Mouse (Mus musculus) kidney, embryonic 14.5 days (tissue): ENCODE results near the gene Frs3. TPM values are rescaled to one million over a fixed set of nuclear protein-coding genes. Genes with fewer than 3 reads are reported as not detected.

Experiments used
- ATAC-seq: fragments of 200-750 bp; cut with Nextera tagmentation; 2 replicates; pipeline ENCODE4 v1.8.0; 2017; ENCODE audit warnings: moderate number of reproducible peaks, mild to moderate bottlenecking, moderate TSS enrichment, moderate library complexity; ENCODE audit not compliant: low FRiP score, low TSS enrichment
- H3K27ac ChIP-seq: fragments of 300-500 bp; sonication (generic); 2 replicates; pipeline ENCODE4 v1.5.1; 2014; ENCODE audit warnings: low read depth, mild to moderate bottlenecking, low read length, moderate library complexity, mixed read lengths
- H3K27me3 ChIP-seq: fragments of 300-500 bp; sonication (generic); 2 replicates; pipeline ENCODE4 v1.6.1; 2014; ENCODE audit warnings: mild to moderate bottlenecking, low read length; ENCODE audit not compliant: control insufficient read depth, insufficient read depth
- H3K36me3 ChIP-seq: fragments of 300-500 bp; sonication (generic); 2 replicates; pipeline ENCODE4 v1.6.1; 2014; ENCODE audit warnings: low read length, mixed read lengths; ENCODE audit not compliant: control insufficient read depth, insufficient read depth
- H3K4me1 ChIP-seq: fragments of 300-500 bp; sonication (generic); 2 replicates; pipeline ENCODE4 v1.6.1; 2014; ENCODE audit warnings: low read length, mixed read lengths; ENCODE audit not compliant: control insufficient read depth, insufficient read depth
- H3K4me2 ChIP-seq: fragments of 300-500 bp; sonication (generic); replicated peaks from 2 replicates; pipeline ENCODE4 v1.6.1; 2014; ENCODE audit warnings: low read depth, mild to moderate bottlenecking, low read length
- H3K4me3 ChIP-seq: fragments of 300-500 bp; sonication (generic); 2 replicates; pipeline ENCODE4 v1.5.1; 2014; ENCODE audit warnings: mild to moderate bottlenecking, low read length
- H3K9ac ChIP-seq: fragments of 300-500 bp; sonication (generic); 2 replicates; pipeline ENCODE4 v1.6.1; 2014; ENCODE audit warnings: low read depth, mild to moderate bottlenecking, low read length, moderate library complexity
- H3K9me3 ChIP-seq: fragments of 300-500 bp; sonication (generic); 2 replicates; pipeline ENCODE4 v1.6.1; 2016; ENCODE audit warnings: low read length; ENCODE audit not compliant: control insufficient read depth
- WGBS: fragments of 180-500 bp; shearing (Covaris S2); extraction: QIAGEN DNeasy Blood & Tissue Kit; methylation state at CpG from one replicate; pipeline ENCODE4 v1.1.7; 2014; 5-methylcytosine and 5-hydroxymethylcytosine counted together
- polyA plus RNA-seq: library from polyadenylated mRNA; unstranded; fragments of >200 nt; fragmentation: Nextera tagmentation; extraction: Ambion mirVana; gene quantifications from 2 replicates; pipeline ENCODE4 v1.2.1, GENCODE M21; 2014

The Frs3 gene
- polyA plus RNA-seq, 1 experiment from 2014 or later, result 2.9 TPM

- no peak for ATAC-seq
- Histone ChIP-seq H3K9ac (no peak overlapping the region), H3K27me3 (no peaks in the 10 kb centered on the region), H3K4me2 (no peak overlapping the region), H3K9me3 (no peaks in the 10 kb centered on the region), H3K4me1 (peaks cover 8% of the 10 kb centered on the region), H3K27ac (no peak overlapping the region), H3K4me3 (no peak overlapping the region), H3K36me3 (peaks cover 14% of the 10 kb centered on the region; the same call in 1 of the 2 replicates)
- 88% methylated on average over 10 of the region's 10 CpGs for WGBS
These were observed 9.3 kb downstream of the Frs3 start for GRCm38 (mm10) chr17:47698156-47698555.

- WGBS, result 74% methylated on average over 2 of the region's 2 CpGs
- H3K27ac ChIP-seq, result no peak overlapping the region
- peaks cover 20% of the 10 kb centered on the region; the same call in 1 of the 2 replicates for H3K36me3 ChIP-seq
- no peak for ATAC-seq
- H3K9ac ChIP-seq, result no peak overlapping the region
- H3K4me2 ChIP-seq, result no peak overlapping the region
- no peaks in the 10 kb centered on the region for H3K9me3 ChIP-seq
- peaks cover 3% of the 10 kb centered on the region; the same call in 1 of the 2 replicates for H3K27me3 ChIP-seq
- H3K4me3 ChIP-seq, result no peak overlapping the region
- H3K4me1 ChIP-seq, result peaks cover 8% of the 10 kb centered on the region
These were observed 10.2 kb downstream of the Frs3 start for GRCm38 (mm10) chr17:47699055-47699454.

GRCm38 (mm10) chr17:47701793-47702192 lies 13.0 kb downstream of the Frs3 start:
- no peak overlapping the region for H3K27ac ChIP-seq
- no peak overlapping the region for H3K9ac ChIP-seq
- peaks cover 20% of the 10 kb centered on the region; the same call in 1 of the 2 replicates for H3K36me3 ChIP-seq
- no peak overlapping the region for H3K4me2 ChIP-seq
- H3K27me3 ChIP-seq, result peaks cover 3% of the 10 kb centered on the region; the same call in 1 of the 2 replicates
- H3K4me3 ChIP-seq, result no peak overlapping the region
- H3K4me1 ChIP-seq, result peaks cover 6% of the 10 kb centered on the region; the same call in 1 of the 2 replicates
- WGBS, result 78% methylated on average over 9 of the region's 9 CpGs
- no peak for ATAC-seq
- no peaks in the 10 kb centered on the region for H3K9me3 ChIP-seq

- Histone ChIP-seq H3K27ac (no peak overlapping the region), H3K36me3 (peaks cover 20% of the 10 kb centered on the region; the same call in 1 of the 2 replicates), H3K9ac (no peak overlapping the region), H3K27me3 (peaks cover 3% of the 10 kb centered on the region; the same call in 1 of the 2 replicates), H3K9me3 (no peaks in the 10 kb centered on the region), H3K4me3 (no peak overlapping the region), H3K4me2 (no peak overlapping the region), H3K4me1 (peaks cover 6% of the 10 kb centered on the region; the same call in 1 of the 2 replicates)
- no peak; the same call in 1 of the 2 replicates for ATAC-seq
- 34% methylated on average over 28 of the region's 28 CpGs for WGBS
These were observed 13.9 kb downstream of the Frs3 start for GRCm38 (mm10) chr17:47702548-47703345.

GRCm38 (mm10) chr17:47703556-47703955 lies 14.7 kb downstream of the Frs3 start:
- Histone ChIP-seq H3K36me3 (peaks cover 20% of the 10 kb centered on the region; the same call in 1 of the 2 replicates), H3K9ac (0 out of 2 replicates have a peak overlapping the region, but pooled peaks have one; percentile 12), H3K4me1 (peaks cover 6% of the 10 kb centered on the region; the same call in 1 of the 2 replicates), H3K9me3 (no peaks in the 10 kb centered on the region), H3K4me2 (no peak overlapping the region), H3K4me3 (no peak overlapping the region), H3K27me3 (peaks cover 3% of the 10 kb centered on the region; the same call in 1 of the 2 replicates), H3K27ac (no peak overlapping the region)
- ATAC-seq, result no peak
- WGBS, result 31% methylated on average over 18 of the region's 20 CpGs

- no peak overlapping the region for H3K4me3 ChIP-seq
- H3K27ac ChIP-seq, result no peak overlapping the region
- WGBS, result 84% methylated on average over 4 of the region's 4 CpGs
- H3K27me3 ChIP-seq, result peaks cover 3% of the 10 kb centered on the region; the same call in 1 of the 2 replicates
- H3K4me2 ChIP-seq, result no peak overlapping the region
- H3K4me1 ChIP-seq, result peaks cover 6% of the 10 kb centered on the region; the same call in 1 of the 2 replicates
- H3K9me3 ChIP-seq, result no peaks in the 10 kb centered on the region
- H3K9ac ChIP-seq, result no peak overlapping the region
- no peak for ATAC-seq
- H3K36me3 ChIP-seq, result peaks cover 20% of the 10 kb centered on the region; the same call in 1 of the 2 replicates
These were observed 15.9 kb downstream of the Frs3 start for GRCm38 (mm10) chr17:47704692-47705091.

GRCm38 (mm10) chr17:47706196-47706595 lies 17.4 kb downstream of the Frs3 start:
- no peak for ATAC-seq
- H3K9me3 ChIP-seq, result no peaks in the 10 kb centered on the region
- H3K27me3 ChIP-seq, result peaks cover 3% of the 10 kb centered on the region; the same call in 1 of the 2 replicates
- H3K36me3 ChIP-seq, result peaks cover 20% of the 10 kb centered on the region; the same call in 1 of the 2 replicates
- no peak overlapping the region for H3K4me2 ChIP-seq
- WGBS, result 57% methylated on average over 1 of the region's 1 CpGs
- H3K4me3 ChIP-seq, result no peak overlapping the region
- no peak overlapping the region for H3K27ac ChIP-seq
- H3K4me1 ChIP-seq, result peaks cover 6% of the 10 kb centered on the region; the same call in 1 of the 2 replicates
- H3K9ac ChIP-seq, result no peak overlapping the region

GRCm38 (mm10) chr17:47707961-47708360 lies 19.1 kb downstream of the Frs3 start:
- H3K36me3 ChIP-seq, result peaks cover 8% of the 10 kb centered on the region; the same call in 1 of the 2 replicates
- H3K4me1 ChIP-seq, result peaks cover 3% of the 10 kb centered on the region; the same call in 1 of the 2 replicates
- 88% methylated on average over 3 of the region's 3 CpGs for WGBS
- no peak for ATAC-seq
- H3K9me3 ChIP-seq, result no peaks in the 10 kb centered on the region
- H3K27me3 ChIP-seq, result peaks cover 3% of the 10 kb centered on the region; the same call in 1 of the 2 replicates
- H3K27ac ChIP-seq, result no peak overlapping the region
- H3K4me2 ChIP-seq, result no peak overlapping the region
- H3K4me3 ChIP-seq, result no peak overlapping the region
- H3K9ac ChIP-seq, result no peak overlapping the region

GRCm38 (mm10) chr17:47708972-47709371 lies 20.1 kb downstream of the Frs3 start:
- H3K27ac ChIP-seq, result no peak overlapping the region
- no peaks in the 10 kb centered on the region for H3K36me3 ChIP-seq
- H3K4me3 ChIP-seq, result no peak overlapping the region
- H3K27me3 ChIP-seq, result no peaks in the 10 kb centered on the region
- H3K9me3 ChIP-seq, result no peaks in the 10 kb centered on the region
- H3K9ac ChIP-seq, result no peak overlapping the region
- WGBS, result 60% methylated on average over 4 of the region's 4 CpGs
- ATAC-seq, result no peak
- no peak overlapping the region for H3K4me2 ChIP-seq
- H3K4me1 ChIP-seq, result no peaks in the 10 kb centered on the region
